Mouse (Mus musculus): ENCODE data around the gene Ndufs8.

DNA sequence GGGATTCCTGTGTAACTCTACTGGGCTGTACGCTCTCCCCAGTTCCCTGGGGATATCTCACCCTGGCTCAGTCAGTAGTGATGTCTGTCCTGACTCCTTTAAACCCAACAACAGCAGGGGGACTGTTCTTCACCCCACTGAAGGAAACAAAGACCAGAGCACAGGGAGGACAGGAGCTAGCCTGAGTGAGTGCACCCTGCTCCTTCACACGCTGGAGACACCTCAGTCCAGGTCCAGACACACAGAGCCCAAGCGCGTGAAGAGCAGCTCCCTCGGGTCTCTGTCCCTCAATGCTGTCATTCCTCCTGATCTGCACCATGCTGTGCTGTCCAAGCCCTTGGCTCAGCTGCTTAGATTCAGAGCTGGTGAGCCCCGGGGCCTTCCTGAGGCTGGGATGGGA, 14.1 kb upstream of the Ndufs8 start:
- TF ChIP-seq POLR2A (IDR thresholded peaks at IDR 0.05; ENCODE audit: extremely low read depth, insufficient read depth, low read length) (no peak), CTCF (IDR thresholded peaks at IDR 0.05; ENCODE audit: extremely low read depth, insufficient read depth, low read length) (no peak)
